Mouse (Mus musculus): Measurements from ENCODE around the gene Clic3. TPM values are rescaled to one million over a fixed set of nuclear protein-coding genes. Genes with fewer than 3 reads are reported as not detected.
"Not testable (repeated sequence)": the region's sequence is repeated elsewhere in the genome, so short reads cannot be mapped to it uniquely, and the experiment has no call there.

The Clic3 gene
- total RNA-seq (2021): 1 to 10 TPM; 3.3 to 3.7 TPM

DNA sequence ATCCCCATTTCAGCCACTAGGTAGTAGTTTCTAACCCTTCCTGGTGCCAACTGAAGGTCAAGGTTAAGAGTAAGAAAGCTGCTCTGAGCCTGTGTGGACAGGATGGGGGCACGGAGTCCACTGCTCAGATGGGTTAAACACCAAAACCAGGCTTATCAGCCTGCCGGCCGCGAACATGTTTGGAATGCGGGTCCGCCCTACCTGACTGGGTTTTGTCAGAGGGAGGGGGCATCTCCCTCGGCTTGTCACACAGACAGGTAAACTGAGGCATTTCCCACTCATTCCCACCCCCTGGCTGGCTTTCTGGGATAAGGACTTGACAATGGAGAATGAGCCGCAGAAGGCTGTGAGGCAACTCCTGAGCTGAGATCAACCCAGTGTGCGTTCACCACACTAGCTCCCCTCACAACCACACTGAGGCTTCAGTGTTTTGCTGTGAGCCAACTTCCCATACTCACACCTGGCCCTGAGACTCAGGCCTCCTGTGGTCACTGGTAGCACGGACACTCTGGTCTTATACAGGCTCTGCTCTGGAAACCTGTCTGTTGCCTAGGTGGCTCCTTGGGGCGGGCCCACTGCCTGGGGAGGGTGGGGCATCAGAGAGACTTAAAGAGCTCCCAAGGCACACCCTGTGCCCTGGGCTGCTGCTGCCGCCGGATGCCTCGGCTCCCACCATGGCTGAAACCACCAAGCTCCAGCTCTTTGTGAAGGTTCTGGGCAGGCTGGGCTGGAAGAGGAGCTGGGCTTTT is at the start of gene Clic3:
TSS of gene Clic3 (plus strand) at position 634 of the 749 bp plus-strand sequence.
- DNase-seq: peak in 1 of 2 experiments; percentile 8
- intact Hi-C loops (cut with DNase I): no loop called here

DNA sequence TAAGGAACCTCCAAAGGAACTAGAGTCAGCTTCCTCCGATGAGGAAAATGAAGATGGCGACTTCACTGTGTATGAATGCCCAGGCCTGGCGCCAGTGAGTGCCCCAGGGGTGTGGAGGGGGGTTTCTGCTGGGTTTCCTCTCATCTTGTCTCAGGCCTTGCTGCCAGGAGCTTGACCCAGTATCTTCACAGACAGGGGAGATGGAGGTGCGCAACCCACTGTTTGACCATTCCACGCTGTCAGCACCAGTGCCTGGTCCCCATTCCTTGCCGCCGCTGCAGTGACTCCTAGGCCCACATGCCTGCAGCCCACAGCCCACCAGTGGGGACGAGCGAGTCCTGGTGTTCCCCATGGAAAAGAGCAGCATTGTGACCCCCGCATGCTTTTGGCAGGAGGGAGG is 47.7 kb upstream of the Clic3 start:
- intact Hi-C loops (cut with DNase I): no loop called here
- DNase-seq: no peak

DNA sequence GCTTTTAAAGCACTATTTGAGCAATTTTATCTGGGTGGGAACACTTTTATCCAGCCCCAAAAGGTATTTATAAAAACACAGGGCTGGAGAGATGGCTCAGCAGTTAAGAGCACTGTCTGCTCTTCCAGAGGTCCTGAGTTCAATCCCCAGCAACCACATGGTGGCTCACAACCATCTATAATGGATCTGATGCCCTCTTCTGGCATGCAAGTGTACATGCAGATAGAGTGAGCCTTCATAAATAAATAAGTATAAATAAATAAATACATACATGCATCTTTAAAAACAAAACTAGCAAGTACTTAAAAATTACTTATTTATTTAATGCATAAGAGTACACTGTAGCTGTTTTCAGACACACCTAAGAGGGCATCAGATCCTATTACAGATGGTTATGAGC is 43.2 kb upstream of the Clic3 start:
- DNase-seq: not testable (repeated sequence)
- intact Hi-C loops (cut with DNase I): loop anchor here (5.0 kb wide), 1 partner anchor 36 kb away; no protein-coding TSS in a partner anchor

DNA sequence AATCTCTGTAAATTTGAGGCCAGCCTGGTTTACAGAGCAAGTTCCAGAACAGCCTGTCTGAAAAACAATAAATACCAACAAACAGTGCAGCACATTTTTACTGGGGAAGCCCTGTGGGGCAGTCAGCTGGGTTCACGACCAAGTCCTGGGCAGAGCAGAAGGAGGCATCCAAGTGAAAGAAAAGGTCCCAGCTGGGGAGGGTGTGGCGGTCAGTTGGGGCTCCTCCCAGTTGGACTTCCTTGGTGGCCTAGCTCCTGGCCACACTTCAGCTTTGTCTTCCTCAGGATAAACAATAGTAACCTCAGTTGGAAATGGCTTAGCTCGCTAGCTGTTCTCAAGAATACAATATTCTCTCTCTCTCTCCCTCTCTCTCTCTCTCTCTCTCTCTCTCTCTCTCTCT is 39.2 kb upstream of the Clic3 start:
- intact Hi-C loops (cut with DNase I): no loop called here
- DNase-seq: peak in 1 of 2 experiments; percentile 29

DNA sequence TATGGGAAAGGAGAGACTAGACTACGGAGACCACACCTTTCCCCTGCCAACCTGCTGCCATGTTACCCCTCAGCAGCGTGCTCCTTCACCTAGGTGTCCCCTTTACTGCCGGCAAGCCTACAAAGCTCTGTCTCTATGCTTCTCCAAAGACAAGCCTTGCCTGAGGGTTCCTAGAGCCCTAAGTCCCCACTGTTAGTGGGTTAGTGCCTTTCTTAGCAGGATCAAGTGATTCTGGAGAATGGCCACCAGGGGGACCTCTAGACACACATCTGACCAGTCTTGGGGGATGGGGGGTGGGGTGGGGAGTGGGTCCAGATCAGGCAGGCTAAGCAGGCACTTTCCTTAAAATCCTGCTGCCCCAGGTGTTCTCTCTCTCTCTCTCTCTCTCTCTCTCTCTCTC is 34.7 kb upstream of the Clic3 start:
- peak; percentile 37 to 61 for DNase-seq
- intact Hi-C loops (cut with DNase I): loop anchor here (1.0 to 10.0 kb wide), 2 partner anchors 61 to 133 kb away; partner anchors contain the start of gene Edf1

DNA sequence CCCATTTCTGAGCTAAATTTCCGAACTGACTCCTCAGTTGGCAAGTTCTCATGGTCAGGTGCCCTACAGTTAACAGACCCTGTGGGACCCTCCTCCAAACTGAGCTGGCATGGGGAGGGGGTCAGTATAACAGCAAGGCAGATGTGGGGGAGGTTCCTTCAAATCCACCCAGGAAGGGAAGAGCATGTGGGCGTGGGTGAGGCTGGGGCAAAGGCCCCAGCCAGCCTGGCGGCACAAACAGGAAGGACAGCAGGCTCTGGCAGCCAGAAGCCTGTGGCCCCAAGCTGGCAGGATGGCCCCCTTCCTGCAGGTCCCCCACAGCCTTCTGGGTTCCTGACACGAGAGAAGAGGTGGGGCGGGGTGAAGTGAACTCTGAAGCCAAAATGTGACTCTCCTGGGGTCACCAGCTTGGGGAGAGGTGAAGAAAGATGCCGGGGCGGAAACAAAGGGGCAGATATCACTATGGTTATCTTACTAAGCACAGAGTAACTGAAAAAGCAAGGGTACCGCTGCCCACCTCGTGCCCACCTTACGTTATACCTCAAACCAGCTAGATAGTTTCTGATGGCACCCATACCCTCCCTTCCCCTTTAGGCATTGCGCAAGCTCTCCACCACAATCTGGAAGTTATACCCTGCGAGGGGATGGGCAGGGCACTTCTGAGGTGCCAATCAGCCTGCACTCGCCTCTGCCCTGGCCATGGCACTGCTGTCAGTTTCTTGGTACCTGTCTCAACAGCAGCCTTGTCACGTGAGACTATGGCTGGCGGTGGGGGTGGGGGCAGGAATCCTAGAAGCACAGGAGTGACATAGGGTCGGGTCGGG is 33.8 kb upstream of the Clic3 start, which contains the start of gene Fut7:
TSS of gene Fut7 (plus strand) at position 681 of the 824 bp plus-strand sequence.
- intact Hi-C loops (cut with DNase I): loop anchor here (1.0 to 10.0 kb wide), 2 partner anchors 61 to 132 kb away; partner anchors contain the start of gene Edf1
- DNase-seq: no peak

DNA sequence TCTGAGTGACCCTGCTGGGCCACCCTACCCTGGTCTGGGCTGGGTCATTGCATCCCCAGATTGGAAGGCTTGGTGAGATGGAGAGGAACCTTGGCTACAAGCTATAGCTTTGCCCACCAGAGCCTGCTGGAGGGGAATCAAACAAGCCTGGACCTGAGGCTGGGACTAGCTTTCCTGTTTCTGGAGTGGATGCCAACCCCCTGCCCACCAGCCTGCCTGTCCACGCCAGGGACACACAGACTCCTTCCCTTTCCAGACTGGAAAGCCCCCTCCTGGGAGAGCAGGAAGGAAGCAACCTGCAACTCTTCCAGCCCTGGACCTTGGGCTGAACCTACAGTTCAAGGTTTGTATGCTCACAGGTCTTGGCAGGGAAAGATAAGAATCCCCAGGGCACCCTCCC is 33.0 kb upstream of the Clic3 start:
- intact Hi-C loops (cut with DNase I): loop anchor here (10.0 kb wide), 1 partner anchor 131 kb away; the partner anchor contains the start of gene Edf1

DNA sequence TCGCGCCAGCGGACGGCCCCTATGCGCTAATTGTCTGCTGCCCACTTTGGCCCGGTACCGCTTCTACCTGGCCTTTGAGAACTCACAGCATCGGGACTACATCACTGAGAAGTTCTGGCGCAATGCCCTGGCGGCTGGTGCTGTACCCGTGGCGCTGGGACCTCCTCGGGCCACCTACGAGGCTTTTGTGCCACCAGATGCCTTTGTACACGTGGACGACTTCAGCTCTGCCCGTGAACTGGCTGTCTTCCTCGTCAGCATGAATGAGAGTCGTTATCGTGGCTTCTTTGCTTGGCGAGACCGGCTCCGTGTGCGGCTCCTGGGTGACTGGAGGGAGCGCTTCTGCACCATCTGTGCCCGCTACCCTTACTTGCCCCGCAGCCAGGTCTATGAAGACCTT is 31.2 kb upstream of the Clic3 start:
- no peak for DNase-seq
- intact Hi-C loops (cut with DNase I): loop anchor here (5.0 to 10.0 kb wide), 2 partner anchors 72 to 129 kb away; partner anchors contain the start of gene Edf1

More for the DNA sequence above, 33.0 kb upstream of the Clic3 start:
- no peak for DNase-seq

DNA sequence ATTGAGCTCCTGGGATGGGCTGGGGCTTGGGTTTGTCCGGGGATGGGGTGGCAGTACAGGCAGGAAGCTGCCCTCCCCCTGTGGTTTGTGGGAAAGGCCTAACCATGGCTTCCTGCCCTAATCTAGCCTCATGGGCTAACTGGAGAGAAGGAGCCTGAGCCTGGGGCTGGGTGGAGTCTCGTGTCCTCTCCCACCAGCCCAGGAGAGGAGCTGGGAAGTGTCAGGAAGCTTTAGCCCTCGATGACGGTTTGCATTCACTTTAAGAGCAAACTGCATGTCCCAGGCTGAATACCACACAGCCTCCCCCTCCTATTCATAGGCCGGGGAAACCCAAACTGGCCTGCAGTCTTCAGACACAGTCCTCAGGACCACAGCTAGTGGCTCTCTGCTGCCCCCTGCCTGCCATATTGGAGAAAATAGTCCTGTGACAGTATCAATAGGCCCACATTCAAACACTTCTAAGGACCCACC is 29.9 kb upstream of the Clic3 start:
- peak; percentile 70 to 81 for DNase-seq
- intact Hi-C loops (cut with DNase I): loop anchor here (2.0 to 10.0 kb wide), 3 partner anchors 50 to 128 kb away; partner anchors contain the start of gene Edf1

DNA sequence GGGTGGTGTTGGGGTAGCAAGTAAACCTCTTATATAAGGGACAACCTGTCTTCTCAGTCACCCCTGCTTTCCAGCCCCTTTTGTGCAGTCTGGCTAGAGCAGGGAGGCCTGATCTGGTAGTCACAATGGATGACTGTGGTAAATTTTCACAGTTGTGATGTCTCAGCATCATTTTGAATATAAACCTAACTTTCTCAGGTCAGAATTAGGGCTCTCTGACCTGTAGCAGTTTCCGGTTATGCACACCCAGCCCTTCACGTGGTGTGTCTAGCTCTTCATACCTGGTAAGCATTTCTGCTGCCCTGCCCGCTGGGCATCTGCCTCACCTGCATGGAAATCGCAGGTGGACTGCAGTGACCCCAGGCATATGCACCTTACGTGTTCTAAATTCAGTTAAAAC is 29.4 kb upstream of the Clic3 start:
- intact Hi-C loops (cut with DNase I): loop anchor here (2.0 to 10.0 kb wide), 3 partner anchors 50 to 128 kb away; partner anchors contain the start of gene Edf1
- DNase-seq: no peak

DNA sequence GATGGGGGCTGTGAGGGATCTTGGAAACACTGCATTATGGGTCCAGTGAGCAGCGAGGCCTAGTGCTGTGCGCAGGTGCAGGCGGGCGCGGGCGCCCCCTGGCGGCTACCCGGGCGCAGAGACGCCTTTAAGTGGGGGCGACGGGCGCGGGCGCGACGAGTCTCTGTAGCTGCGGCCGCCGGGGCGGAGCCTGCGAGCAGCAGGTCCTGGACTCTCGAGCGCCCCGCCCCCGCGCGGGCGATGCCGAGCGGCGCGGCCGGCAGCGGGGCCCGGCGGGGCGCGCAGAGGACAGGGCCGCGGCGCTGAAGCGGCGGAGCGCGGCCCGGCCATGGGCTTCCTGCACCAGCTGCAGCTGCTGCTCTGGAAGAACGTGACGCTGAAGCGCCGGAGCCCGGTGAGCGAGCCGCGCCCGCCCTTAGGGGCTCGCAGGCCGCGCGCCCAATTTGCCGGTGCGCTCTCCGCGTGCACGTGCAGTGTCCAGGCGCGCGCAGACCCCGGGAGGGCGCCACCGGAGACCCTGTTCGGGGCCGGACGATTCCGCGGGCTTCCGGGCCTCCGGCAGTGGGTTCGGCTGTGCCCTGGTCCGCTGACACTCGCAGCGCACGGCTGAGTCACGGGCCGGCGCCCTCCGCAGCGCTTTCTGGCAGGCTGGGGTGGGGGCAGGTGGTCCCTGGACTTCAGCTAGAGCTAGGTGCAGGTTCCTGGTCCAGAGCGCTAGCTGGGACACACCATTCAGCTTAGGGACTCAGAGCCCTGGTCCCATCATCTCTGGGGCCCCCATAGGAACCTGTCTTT is 28.0 kb upstream of the Clic3 start, which contains the start of gene Abca2:
TSS of gene Abca2 (plus strand) at position 262 of the 795 bp plus-strand sequence.
- intact Hi-C loops (cut with DNase I): loop anchor here (2.0 to 10.0 kb wide), 3 partner anchors 32 to 126 kb away; partner anchors contain the start of genes Edf1 and Paxx
- DNase-seq: peak; percentile 94

DNA sequence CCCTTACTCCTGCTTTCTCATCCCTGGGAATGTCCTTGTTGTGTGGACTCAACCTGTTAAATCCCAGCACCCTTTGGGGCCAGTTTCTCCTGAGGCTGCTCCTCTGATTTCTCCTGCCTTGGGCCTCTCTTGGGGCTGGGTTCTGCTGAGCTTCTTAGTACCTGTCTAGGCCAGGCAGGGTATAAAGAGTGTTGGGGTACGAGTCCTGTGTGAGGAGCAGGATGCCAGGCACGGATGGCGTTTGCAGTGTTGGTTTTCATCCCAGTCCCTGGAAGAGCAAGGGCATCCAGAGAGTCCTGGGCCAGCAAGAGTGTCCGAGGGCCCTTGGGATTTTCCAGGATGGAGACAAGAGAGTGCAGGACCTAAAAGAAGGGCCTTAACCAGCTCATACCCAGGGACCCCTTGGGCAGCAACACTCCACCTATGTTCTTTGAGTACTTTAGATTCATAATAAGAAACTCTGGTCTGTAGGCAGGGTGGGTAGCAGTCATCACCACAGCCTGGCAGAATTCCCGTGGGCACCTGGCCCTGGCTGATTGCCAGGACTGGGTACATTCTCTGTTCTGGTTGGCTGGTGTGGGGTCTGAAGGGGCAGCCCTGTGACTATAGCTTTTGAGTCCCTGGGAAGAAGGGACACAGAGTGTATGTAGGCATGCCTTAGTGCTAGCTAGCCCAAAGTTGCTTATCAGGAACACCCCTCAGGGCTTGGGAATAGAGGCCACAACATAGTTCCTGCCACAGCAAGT is 27.0 kb upstream of the Clic3 start:
- intact Hi-C loops (cut with DNase I): loop anchor here (2.0 to 10.0 kb wide), 3 partner anchors 31 to 125 kb away; partner anchors contain the start of genes Edf1 and Paxx
- peak in 1 of 2 experiments; percentile 20 for DNase-seq

DNA sequence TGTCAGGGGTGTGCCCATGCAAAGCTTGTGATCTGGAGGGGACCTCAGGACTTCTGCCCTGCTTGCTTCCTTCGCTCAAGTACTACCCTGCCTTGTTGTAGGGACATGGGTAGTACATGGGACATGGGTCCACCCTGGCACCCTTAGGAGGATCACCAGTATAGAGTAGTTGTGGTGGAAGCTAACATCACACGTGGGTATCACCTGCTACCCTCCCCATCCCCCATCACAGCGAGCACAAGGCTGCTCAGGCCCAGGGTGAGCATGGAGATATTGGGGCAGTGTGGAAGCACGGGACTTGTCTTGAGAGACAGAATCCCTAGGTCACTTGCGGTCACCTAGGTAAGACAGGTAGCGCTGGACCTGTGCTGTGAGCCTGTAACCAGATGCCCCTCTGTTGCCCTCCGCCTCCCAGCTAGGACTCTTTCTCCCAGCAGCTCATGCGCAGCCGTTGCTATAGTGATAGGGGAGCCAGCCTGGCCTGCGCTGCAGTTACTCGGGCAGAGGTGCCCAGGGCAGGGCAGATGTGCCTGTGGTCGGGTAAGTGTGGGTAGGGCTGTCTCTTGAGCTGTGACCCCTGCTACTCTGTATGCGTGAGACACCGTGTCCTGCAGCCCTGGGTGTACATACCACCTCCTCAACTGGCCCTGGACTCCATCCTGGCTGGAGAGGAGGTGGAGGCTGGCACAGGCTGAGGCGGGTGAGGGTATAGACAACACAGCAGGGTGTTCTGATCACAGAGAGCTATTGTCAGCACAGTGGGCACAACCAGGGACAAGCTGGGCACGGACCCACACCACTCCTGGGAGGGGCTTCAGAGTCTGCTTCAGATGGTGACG is 26.0 kb upstream of the Clic3 start:
- intact Hi-C loops (cut with DNase I): no loop called here
- DNase-seq: no peak

DNA sequence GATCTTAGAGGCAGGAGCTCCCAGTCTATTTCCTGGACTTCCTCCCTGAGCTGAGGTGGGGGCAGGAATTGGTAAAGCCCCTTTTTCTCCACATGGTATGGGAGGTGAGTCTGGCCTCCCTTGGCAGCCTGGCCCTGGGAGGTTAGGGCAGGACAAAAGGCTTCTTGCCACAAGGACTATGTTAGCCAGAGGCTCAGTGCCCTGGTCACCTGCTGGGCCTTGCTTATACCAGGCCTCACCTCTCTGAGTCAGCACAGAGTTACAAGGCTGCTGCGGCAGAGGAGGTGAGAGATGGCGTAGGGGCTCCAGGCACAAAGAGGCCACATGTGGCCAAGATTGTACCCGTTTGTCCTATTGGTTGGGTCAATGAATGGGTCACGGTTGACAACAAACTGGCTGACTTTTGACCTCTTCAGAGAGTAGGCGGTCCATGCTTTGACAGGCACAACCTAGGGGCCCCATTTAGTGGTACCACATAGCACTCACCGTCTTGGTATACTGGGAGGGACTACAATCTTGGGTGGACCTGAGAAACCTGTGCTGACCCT is 25.3 kb upstream of the Clic3 start:
- DNase-seq: no peak
- intact Hi-C loops (cut with DNase I): no loop called here

DNA sequence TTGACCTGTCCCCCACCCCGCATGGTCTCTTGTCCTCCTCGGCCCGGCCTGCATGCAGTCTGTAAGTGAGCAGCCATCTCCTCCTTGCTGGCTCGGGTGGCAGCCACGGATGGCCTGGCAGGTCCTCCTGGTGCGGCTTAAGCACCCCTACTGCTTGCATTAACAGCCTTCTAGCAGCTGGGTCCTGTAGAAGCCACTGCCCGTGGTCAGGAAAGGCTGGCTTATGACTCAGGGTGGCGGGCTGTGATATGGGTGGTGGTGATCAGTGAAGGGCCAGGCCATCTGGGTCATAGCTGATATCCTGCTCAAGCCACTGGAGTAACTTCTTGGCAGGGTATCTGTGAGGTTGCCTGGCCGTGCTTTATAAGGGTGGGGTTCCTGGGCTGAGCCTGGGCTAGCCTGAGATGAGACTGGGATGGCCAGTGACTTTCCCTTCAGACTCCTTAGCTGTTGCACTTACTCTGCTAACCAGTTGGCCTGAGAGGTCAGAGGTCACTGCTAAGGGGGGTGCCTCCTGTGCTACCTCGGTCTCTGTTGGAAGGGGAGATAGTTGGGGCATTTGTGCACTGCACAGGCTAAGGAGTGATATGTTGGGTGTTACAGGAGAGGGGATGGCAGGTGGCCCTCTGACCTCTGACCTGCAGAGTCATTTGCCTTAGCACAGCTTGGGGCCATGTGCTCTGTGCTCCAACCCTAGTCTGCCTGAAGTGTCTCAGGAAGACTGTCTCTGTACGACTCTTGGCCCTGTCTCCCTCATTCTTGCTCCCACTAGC is 24.1 kb upstream of the Clic3 start:
- no peak for DNase-seq
- intact Hi-C loops (cut with DNase I): no loop called here

DNA sequence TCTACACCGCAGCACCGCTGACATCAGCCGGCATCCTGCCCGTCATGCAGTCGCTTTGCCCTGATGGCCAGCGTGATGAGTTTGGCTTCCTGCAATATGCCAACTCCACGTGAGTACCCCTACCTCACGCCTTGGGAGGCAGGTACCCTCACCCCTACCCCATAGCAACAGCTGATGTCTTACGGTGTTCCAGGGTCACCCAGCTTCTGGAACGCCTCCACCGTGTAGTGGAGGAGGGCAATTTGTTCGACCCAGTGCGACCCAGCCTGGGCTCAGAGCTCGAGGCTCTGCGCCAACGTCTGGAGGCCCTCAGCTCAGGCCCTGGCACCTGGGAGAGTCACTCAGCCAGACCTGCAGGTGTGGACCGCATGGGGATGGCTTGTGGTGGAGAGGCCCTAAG is 23.5 kb upstream of the Clic3 start:
- intact Hi-C loops (cut with DNase I): no loop called here
- no peak for DNase-seq

DNA sequence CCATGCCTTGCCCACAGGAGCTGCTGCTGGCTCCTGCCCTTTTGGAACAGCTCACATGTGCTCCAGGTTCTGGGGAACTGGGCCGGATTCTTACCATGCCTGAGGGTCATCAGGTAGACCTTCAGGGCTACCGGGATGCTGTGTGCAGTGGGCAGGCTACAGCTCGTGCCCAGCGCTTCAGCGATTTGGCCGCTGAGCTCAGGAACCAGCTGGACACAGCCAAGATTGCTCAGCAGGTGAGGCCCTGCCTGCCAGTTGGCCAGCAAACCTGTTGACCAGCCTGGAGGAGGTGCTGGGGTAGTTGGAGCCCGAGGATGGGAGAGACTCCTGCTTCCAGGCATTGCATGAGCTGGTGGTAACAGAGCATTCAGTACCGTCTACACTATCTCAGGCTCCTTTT is 22.3 kb upstream of the Clic3 start:
- intact Hi-C loops (cut with DNase I): no loop called here
- DNase-seq: no peak
